Mouse (Mus musculus): ENCODE data around the gene Dll3. TPM values are rescaled to one million over a fixed set of nuclear protein-coding genes. Genes with fewer than 3 reads are reported as not detected.

Gene Dll3
- polyA plus RNA-seq, 1 experiment: 1.1 TPM

DNA sequence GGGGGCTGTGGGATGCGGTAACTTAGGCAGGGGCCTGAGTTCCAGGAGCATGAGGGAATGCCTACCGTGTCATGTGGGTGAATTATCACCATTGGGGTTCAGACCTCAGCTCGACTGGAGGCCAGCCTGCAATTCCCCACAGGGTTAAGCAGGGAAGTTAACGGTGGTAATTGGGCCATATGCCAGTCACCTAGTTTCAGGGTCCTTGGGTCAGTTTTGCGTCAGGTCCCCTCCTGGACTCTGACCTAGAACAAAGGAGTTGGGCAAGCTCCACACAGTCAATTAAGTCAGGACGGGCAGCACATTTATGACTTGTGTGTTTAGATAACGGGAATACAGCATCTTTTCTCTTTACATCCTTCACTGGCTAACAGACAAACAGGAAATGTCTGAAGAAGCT, 39.3 kb upstream of the Dll3 start:
- H3K27ac ChIP-seq (ENCODE audit: control insufficient read depth, insufficient read depth, low read length): no peak overlapping the region
- no peaks in the 10 kb centered on the region for H3K36me3 ChIP-seq (ENCODE audit: control insufficient read depth, insufficient read depth, low read length)
- WGBS: 92% methylated on average over 7 of the region's 7 CpGs
- H3K27me3 ChIP-seq (ENCODE audit: control insufficient read depth, insufficient read depth, low read length): no peaks in the 10 kb centered on the region; the same call in 1 of the 2 replicates
- TF ChIP-seq CTCF (IDR thresholded peaks at IDR 0.05; ENCODE audit: borderline replicate concordance, control insufficient read depth, extremely low read depth, insufficient read depth, low read length, poor library complexity) (no peak), POLR2A (IDR thresholded peaks at IDR 0.05; ENCODE audit: control insufficient read depth, extremely low read depth, insufficient read depth, low read length, poor library complexity) (no peak)
- H3K4me1 ChIP-seq (replicated peaks; ENCODE audit: control insufficient read depth, insufficient read depth, low read length): 0 out of 2 replicates have a peak, but pooled peaks cover 2% of the 10 kb centered on the region
- DNase-seq: no peak
- H3K4me3 ChIP-seq (ENCODE audit: control insufficient read depth, insufficient read depth, low read length): no peak overlapping the region

DNA sequence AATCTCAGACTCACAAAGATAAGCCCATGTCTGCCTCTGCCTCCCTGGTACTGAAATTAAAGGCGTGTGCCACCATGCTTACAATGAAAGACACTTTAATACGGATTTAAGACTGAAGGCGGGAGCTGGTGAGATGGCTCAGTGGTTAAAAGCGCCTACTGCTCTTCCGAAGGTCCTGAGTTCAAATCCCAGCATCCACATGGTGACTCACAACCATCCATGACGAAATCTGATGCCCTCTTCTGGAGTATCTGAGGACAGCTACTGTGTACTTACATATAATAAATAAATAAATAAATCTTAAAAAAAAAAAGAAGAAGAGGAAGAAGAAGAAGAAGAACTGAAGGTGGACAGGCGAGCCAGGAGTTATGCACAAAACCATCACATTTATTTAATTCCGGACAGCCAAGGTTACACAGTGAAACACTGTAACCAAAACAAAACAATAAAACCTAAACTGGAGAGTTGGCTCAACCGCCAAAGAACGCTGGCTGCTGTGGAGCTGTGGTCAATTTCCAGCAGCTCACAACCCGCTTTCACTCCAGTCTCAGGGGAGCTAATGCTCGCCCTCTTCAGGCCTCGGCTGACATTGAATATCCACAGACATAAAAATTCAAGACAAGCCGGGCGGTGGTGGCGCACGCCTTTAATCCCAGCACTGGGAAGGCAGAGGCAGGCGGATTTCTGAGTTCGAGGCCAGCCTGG, 37.3 kb upstream of the Dll3 start:
- Histone ChIP-seq H3K4me3 (ENCODE audit: control insufficient read depth, insufficient read depth, low read length) (no peak overlapping the region), H3K4me1 (replicated peaks; ENCODE audit: control insufficient read depth, insufficient read depth, low read length) (peaks cover 5% of the 10 kb centered on the region), H3K27ac (ENCODE audit: control insufficient read depth, insufficient read depth, low read length) (peak overlapping the region; percentile 81; the same call in 1 of the 2 replicates), H3K36me3 (ENCODE audit: control insufficient read depth, insufficient read depth, low read length) (no peaks in the 10 kb centered on the region), H3K27me3 (ENCODE audit: control insufficient read depth, insufficient read depth, low read length) (no peaks in the 10 kb centered on the region; the same call in 1 of the 2 replicates)
- TF ChIP-seq CTCF (IDR thresholded peaks at IDR 0.05; ENCODE audit: borderline replicate concordance, control insufficient read depth, extremely low read depth, insufficient read depth, low read length, poor library complexity) (no peak), POLR2A (IDR thresholded peaks at IDR 0.05; ENCODE audit: control insufficient read depth, extremely low read depth, insufficient read depth, low read length, poor library complexity) (no peak)
- DNase-seq: peak; percentile 57
- WGBS: 23% methylated on average over 19 of the region's 19 CpGs

DNA sequence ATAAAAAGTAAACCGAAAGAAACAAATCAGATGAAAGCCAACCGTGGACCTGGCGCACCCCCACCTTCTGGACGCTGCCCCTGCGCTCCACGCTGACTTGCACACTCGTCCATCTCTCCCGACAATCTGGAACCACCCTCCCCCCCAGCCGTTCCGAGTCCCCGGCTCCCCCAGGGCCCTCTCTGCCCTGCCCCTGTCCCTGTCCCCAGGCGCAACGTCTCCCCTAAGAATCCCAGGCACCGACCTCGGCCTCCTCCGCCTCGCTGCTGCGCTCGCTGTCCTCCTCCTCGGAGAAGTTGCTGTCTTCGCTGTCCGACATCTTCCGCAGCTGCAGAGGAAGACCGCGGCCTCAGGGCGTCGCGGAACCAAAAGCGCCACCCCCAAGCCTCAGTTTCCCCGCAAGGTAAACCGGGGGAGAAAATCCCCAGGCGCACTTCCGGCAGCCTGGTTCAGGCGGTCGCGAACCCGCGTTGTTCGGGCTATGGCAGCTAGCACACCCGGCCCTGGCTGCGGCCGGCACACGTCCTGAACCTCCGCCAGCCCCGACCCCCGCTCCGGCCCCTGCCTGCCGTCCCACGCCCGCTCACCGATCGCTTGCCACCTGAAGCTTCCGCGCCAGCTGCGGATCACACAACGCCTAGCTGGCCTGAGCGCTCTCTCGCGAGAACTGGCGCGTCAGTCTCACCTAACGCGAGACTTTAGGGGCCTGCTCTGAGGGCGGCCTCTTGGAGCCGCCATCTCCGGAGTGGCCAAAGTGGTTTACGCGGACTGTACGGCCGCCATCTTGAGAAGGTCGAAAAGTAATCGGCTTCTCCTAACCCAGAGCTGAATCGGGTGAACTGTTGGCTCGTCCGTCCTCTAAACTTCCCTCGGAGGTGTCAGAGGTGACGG, 36.3 kb upstream of the Dll3 start, which contains the start of gene Supt5:
Gene Supt5 (minus strand): TSS at position 639 of the 891 bp plus-strand sequence.
- Histone ChIP-seq H3K27me3 (ENCODE audit: control insufficient read depth, insufficient read depth, low read length) (no peaks in the 10 kb centered on the region; the same call in 1 of the 2 replicates), H3K36me3 (ENCODE audit: control insufficient read depth, insufficient read depth, low read length) (no peaks in the 10 kb centered on the region), H3K27ac (ENCODE audit: control insufficient read depth, insufficient read depth, low read length) (peak within 1 kb of the TSS; percentile 81), H3K4me3 (ENCODE audit: control insufficient read depth, insufficient read depth, low read length) (peak within 1 kb of the TSS; percentile 77), H3K4me1 (replicated peaks; ENCODE audit: control insufficient read depth, insufficient read depth, low read length) (peaks cover 9% of the 10 kb centered on the region)
- TF ChIP-seq CTCF (IDR thresholded peaks at IDR 0.05; ENCODE audit: borderline replicate concordance, control insufficient read depth, extremely low read depth, insufficient read depth, low read length, poor library complexity) (peak; percentile 60; the same call in 1 of the 2 replicates), POLR2A (IDR thresholded peaks at IDR 0.05; ENCODE audit: control insufficient read depth, extremely low read depth, insufficient read depth, low read length, poor library complexity) (peak; percentile 92)
- peak; percentile 98 for DNase-seq
- WGBS: under 1% methylated on average over 77 of the region's 77 CpGs

DNA sequence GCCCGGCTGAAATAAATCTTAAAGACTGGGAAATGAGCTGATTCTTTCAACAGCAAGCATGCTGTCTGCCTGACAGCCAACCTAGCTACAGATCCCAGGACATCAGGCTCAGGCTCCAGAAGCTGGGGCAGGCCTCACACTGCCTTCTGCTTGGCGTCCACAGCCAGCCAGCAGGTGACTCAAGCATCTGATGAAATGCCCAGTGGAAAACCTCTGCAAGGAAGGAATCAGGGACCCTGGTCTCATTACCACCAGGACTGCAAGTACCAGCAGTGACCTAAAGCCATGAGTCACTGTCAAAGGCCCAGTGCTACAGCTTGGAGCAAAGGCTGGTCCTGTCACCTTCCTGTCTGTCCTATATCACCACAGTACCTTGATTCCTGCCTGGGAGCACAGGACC, 33.4 kb upstream of the Dll3 start:
- H3K4me3 ChIP-seq (ENCODE audit: control insufficient read depth, insufficient read depth, low read length): no peak overlapping the region
- TF ChIP-seq POLR2A (IDR thresholded peaks at IDR 0.05; ENCODE audit: control insufficient read depth, extremely low read depth, insufficient read depth, low read length, poor library complexity) (no peak), CTCF (IDR thresholded peaks at IDR 0.05; ENCODE audit: borderline replicate concordance, control insufficient read depth, extremely low read depth, insufficient read depth, low read length, poor library complexity) (no peak)
- no peak for DNase-seq
- H3K27ac ChIP-seq (ENCODE audit: control insufficient read depth, insufficient read depth, low read length): no peak overlapping the region
- peaks cover 9% of the 10 kb centered on the region for H3K4me1 ChIP-seq (replicated peaks; ENCODE audit: control insufficient read depth, insufficient read depth, low read length)
- H3K36me3 ChIP-seq (ENCODE audit: control insufficient read depth, insufficient read depth, low read length): peaks cover 9% of the 10 kb centered on the region
- 96% methylated on average over 2 of the region's 2 CpGs for WGBS
- H3K27me3 ChIP-seq (ENCODE audit: control insufficient read depth, insufficient read depth, low read length): no peaks in the 10 kb centered on the region

DNA sequence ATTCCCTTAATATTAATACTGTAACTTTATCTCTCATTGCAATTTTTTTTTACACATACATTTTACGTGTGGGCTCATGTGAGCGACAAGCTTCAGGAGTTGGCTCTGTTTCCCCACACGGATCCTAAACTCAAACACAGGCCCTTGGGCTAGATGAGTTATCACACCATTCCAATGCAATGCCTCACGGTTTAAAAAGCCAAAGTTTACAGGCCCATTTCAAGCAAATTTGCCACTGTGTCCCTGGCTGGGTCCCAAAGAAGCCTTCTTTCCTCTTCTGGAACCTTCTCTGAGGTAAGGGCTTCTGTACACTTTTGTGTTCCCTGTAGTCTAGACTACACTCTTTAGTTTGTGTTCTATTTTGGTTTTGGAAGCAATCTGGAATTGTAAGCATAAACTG, 32.5 kb upstream of the Dll3 start:
- no peak for TF ChIP-seq POLR2A (IDR thresholded peaks at IDR 0.05; ENCODE audit: control insufficient read depth, extremely low read depth, insufficient read depth, low read length, poor library complexity)
- TF ChIP-seq CTCF (IDR thresholded peaks at IDR 0.05; ENCODE audit: borderline replicate concordance, control insufficient read depth, extremely low read depth, insufficient read depth, low read length, poor library complexity): no peak
- Histone ChIP-seq H3K4me1 (replicated peaks; ENCODE audit: control insufficient read depth, insufficient read depth, low read length) (peaks cover 8% of the 10 kb centered on the region), H3K4me3 (ENCODE audit: control insufficient read depth, insufficient read depth, low read length) (no peak overlapping the region), H3K36me3 (ENCODE audit: control insufficient read depth, insufficient read depth, low read length) (peaks cover 18% of the 10 kb centered on the region), H3K27me3 (ENCODE audit: control insufficient read depth, insufficient read depth, low read length) (no peaks in the 10 kb centered on the region), H3K27ac (ENCODE audit: control insufficient read depth, insufficient read depth, low read length) (no peak overlapping the region)
- no peak for DNase-seq
- WGBS: 94% methylated on average over 4 of the region's 4 CpGs

DNA sequence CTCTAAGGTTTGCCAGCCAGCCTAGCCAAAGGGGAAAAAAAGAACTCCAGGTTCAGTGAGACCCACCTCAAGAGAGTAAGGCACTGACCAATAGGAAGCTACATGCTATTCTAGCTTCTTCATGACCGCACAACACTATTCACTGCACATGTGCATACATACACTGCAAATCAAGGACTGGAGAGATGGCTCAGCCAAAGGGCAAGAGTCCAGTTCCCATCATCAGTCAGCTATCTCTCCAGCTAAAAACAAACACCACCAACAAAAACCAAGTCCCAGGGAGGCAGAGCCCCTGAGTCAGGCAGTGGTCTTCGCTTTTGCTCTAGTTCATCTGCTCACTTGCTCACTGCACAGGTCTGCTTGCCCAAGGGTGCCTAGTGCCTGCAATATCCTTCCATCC, 26.2 kb upstream of the Dll3 start:
- H3K27me3 ChIP-seq (ENCODE audit: control insufficient read depth, insufficient read depth, low read length): no peaks in the 10 kb centered on the region
- H3K4me3 ChIP-seq (ENCODE audit: control insufficient read depth, insufficient read depth, low read length): no peak overlapping the region
- no peak for DNase-seq
- no peak for TF ChIP-seq POLR2A (IDR thresholded peaks at IDR 0.05; ENCODE audit: control insufficient read depth, extremely low read depth, insufficient read depth, low read length, poor library complexity)
- TF ChIP-seq CTCF (IDR thresholded peaks at IDR 0.05; ENCODE audit: borderline replicate concordance, control insufficient read depth, extremely low read depth, insufficient read depth, low read length, poor library complexity): no peak
- H3K27ac ChIP-seq (ENCODE audit: control insufficient read depth, insufficient read depth, low read length): no peak overlapping the region
- no peaks in the 10 kb centered on the region for H3K4me1 ChIP-seq (replicated peaks; ENCODE audit: control insufficient read depth, insufficient read depth, low read length)
- 96% methylated on average over 2 of the region's 2 CpGs for WGBS
- peaks cover 75% of the 10 kb centered on the region for H3K36me3 ChIP-seq (ENCODE audit: control insufficient read depth, insufficient read depth, low read length)
